Mouse (Mus musculus) right cerebral cortex, adult 18-20 months (tissue): Measurements from ENCODE around the gene Arfip1.
"Not testable (repeated sequence)": the region's sequence is repeated elsewhere in the genome, so short reads cannot be mapped to it uniquely, and the experiment has no call there.

ENCODE experiments used
- DNase-seq: peaks from one replicate; pipeline ENCODE4 v3.0.0; 2022; ENCODE audit warnings: mixed read lengths

Arfip1 gene

DNA sequence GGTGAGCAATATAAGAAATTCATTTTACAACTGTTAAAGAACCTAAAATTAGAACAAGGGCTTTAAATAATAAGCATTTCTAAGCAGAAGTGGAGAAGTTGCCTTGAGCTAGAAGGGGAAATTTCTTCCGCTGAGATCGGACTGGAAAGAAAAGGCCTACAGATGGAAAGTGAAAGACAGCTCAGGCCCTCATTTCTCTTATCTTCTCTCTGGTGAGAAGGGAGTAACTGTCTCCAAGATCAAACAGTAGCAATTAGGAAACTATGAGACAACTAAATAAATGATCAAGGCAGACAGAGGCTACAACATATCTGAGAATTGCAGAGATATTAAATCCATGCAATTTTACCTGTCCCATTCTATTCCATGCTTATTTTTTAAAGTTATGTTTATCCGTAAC is 11.9 kb downstream of the Arfip1 start:
- no peak for DNase-seq

DNA sequence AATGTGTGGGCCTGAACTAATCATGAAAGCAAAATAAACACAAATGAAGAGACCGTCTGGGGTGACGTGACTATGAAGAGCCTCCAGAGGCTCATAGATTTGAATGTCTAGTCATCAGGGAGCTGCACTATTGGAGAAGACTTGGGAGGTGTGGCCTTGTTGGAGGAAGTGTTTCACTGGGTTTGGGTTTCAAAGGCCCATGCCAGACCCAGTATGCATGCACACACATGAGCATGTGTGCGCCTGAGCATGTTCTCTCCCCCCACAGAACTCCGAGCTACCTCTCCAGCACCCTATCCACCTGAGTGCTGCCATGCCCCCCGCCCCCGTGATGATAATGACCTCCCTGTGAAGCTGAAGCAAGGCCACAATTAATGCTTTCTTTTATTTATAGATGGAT is 12.8 kb downstream of the Arfip1 start:
- no peak for DNase-seq

DNA sequence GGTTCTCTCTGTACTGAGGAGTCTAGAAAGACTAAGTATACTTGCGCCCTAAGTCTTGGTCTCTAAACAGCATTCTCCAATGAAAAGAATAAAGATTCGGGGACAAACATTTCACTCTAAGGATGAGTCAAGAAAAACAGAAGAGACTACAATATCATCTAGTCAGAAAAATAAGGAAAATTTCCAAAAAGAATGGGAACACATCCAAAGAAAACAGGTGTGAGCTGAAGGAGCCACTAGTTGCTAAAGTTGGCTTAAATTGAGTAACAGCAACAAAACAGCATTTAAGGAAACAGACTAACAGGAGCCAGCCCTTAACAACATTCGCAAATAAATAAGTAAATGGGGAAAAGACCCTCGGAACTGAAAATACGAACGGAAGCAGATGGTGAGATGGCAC is 13.9 kb downstream of the Arfip1 start:
- no peak for DNase-seq

DNA sequence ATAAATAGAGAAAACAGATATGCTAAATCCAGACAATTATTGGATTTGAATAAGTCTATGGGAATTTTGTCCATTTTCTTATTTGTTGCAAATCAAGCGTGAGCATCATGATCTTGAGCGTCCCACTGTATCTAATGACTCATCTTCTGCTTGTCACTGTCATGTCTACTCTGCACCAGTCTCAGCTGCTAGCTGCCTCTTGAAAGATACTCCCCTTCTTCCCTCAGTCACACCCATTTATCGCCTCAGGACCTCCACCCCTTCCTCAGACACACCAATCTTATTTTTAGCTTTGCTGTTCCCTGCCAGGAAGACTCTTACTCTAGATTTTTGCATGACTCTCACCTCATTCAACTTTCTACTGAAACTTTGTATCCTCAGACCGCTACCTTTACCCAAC is 19.0 kb downstream of the Arfip1 start:
- DNase-seq = no peak

DNA sequence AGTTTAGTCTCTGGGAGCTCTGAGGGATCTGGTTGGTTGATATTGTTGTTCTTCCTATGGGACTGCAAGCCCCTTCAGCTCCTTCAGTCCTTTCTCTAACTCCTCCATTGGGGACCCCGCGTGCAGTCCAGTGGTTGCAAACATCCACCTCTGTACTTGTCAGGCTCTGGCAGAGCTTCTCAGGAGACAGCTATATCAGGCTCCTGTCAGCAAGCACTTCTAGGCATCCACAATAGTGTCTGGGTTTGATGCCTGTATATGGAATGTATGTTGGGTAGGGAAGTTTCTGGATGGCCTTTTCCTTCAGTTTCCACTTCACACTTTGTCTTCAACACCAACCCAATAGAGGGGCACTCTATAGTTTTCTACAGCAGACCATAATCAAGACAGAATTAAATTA is 19.5 kb downstream of the Arfip1 start:
- not testable (repeated sequence) for DNase-seq

DNA sequence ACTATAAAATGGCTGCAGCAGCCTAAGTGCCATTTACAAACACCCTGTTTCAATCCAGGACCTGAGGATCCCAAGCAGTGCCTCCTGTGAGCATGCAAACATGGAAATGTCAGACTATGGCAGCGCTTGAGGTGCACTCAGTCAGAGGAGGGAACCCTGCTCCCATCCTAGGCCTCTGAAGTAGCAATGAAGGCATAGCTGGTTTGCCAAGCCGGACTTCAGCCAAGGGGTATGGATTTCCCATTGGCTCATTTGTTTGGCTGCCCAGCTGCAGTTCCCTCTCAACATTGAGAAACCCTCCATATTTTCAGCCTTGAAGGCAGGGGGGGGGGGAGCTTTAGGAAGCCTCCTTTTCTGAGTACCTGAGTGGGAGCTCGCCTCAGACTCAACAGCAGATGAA is 24.1 kb downstream of the Arfip1 start:
- no peak for DNase-seq

DNA sequence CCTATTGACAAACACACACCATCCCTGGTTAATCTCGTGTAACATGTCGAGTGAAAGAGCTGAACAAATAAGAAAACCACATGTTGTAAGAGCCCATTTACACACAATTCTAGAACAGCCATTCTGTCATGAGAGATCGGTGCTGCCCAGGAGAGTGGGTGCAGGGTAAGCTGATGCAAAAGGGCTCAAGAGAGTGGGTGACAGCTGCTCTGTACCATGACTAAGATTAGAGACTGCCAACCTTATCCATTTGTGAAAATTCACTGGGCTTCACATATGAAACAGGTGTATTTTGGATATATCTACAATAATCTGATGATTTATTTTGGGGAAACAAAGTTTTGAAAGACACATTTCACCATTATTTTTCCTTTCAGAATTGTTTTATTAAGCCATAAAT is 26.6 kb downstream of the Arfip1 start:
- DNase-seq = no peak

DNA sequence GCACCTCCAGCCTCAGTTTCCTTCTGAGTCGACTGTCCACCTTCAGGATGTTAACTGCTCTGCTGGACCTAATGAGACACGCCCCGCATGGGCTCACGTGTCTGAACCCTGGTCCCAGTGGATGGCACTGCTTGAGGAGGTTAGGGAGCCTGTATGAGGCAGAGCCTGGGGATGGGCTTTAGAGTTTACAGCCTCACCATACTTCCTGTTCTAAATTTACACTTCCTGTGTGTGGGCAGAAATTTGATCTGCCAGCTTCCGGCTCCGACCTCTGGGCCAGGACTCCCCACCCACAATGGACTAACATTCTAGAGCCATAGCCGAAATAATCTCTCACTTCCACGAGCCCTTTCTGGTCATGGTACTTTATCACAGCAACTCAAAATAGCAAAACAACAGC is 35.2 kb downstream of the Arfip1 start:
- no peak for DNase-seq

DNA sequence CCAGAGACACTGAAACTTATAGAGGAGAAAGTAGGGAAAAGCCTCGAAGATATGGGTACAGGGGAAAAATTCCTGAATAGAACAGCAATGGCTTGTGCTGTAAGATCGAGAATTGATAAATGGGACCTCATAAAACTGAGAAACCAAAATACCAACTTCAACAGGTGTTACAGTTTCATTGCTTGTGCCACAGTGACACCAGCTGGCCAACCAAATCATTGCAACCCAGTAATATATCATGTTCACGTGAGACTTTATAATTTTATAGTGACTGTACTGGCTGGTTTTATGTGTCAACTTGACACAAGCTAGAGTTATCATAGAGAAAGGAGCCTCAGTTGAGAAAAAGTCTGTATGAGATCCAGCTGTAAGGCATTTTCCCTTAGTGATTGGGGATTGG is 40.0 kb downstream of the Arfip1 start:
- DNase-seq = peak; percentile 28

DNA sequence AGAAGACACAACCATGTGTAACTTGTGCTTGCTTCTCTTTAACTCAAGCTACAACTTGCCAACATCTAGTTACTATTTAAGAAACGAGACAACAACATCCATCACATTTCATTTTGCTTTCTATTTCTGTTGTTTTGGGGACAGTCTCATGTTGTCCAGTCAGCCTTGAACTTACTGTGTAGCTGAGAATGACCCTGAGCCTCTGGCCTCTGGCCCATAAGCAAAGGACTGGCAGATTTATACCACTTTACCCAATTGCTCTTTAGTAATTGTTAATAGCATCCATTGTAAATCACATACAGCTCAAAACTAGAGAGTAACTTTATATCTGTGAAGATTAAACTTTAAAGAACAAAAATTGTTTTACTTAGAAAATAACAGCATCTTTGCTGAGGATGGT is 40.5 kb downstream of the Arfip1 start:
- no peak for DNase-seq

DNA sequence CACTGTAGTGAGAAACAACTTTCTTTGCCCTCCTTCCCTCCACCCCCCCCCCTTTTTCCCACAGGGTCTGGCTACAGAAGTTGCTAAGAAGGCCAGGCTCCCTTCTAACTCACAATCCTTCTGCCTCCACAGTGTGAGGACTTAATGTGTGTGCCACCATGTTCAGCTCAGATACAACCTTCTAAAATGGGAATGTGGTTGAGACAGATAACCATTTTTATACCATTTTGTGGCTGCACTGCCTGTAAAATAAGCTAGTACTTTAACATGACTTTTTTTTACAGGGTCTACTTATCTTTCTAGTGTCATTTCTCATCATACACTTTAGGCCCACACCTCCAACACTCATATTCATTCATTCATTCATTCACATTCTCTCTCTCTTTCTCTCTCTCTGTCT is 41.8 kb downstream of the Arfip1 start:
- DNase-seq = no peak

DNA sequence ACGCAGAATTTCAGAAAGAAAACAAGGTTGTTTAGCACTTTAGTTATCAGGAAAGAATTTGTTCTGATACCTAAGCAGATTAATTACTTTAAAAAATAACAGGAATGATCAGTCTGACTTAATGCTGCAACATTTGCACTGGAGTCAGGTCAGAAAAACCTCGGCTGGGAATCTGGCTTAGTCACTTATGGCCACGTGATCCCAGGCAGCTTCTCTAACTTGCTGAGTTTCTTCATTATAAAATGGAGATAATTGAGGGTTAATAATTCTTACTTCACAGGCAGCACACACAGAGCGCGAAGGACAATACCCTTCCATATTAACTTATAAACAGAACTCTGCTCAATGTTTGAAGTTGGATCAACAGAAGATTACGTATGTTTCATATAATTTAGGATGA is 45.4 kb downstream of the Arfip1 start:
- no peak for DNase-seq

DNA sequence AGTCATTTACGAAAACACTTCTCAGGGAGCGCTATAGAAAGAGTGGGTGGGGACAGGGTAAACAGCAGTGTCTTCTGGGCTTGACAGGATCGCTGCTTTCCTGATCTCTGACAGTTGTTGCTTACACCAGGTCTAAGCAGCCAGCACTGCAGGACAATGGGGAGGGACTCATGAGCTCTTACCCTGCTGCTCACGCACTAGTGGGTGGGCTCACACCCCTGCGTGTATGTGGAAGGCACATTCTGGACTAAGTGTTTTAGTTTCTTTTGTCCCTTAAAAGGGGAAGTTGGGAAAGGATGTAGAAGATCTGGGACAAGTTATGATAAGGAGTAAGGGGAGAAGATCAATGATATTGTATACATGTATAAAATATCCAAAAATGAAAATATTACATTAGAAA is 49.2 kb downstream of the Arfip1 start:
- DNase-seq = no peak

DNA sequence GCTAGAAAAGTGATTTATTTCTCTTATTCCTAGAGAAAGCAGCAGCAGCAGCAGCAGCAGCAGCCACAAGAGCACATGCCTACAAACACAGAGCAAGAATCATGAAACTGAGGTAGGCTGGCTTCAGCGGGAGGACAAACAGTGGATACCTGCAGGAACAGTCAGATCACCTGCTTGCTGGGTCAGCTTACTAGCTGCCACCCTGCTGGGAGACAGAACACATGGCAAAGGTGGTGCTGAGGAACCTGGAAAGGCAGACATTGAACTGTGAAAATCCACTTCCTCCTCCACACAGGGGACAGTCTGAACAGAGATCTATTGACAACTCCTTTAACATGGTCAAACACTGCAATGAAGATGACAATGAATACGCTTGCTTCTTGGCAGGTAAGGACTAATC is 53.4 kb downstream of the Arfip1 start:
- no peak for DNase-seq

DNA sequence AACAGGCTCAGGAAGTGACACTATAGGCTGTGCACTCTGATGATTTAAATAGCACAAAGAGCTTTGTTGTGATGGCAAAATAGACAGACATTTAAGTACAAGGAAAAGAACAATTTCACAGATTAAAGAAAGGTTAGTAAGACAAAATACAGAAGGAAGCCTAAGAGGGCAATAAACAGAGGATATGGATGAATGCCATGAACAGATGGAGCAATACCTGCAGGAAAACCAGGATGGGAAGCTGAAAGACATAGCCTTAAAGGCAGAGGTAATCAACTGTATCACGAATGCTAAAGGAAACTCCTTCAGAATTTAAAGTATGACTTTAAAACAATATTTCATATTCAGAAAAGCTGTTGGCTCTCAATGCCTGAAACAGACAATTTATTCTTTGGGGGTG is 57.5 kb downstream of the Arfip1 start:
- DNase-seq = no peak

DNA sequence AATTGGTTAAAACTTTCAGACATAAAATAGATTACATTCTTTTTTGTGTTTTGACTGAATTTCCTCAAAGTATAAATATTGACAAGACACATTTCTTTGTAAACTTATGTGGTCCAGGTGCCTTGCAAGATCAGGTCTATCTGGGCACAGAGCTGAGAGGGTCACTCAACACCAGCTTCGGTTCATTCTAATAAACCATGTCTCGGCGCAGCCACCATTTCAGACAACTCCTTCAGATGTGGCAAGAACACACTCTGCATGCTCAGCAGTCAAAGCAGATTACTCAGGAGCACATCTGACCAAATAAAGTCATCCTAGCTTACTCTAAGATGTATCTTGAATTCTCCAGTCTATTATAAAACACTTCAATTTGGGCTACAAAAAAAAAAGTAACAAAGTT is 66.3 kb downstream of the Arfip1 start:
- DNase-seq = no peak

DNA sequence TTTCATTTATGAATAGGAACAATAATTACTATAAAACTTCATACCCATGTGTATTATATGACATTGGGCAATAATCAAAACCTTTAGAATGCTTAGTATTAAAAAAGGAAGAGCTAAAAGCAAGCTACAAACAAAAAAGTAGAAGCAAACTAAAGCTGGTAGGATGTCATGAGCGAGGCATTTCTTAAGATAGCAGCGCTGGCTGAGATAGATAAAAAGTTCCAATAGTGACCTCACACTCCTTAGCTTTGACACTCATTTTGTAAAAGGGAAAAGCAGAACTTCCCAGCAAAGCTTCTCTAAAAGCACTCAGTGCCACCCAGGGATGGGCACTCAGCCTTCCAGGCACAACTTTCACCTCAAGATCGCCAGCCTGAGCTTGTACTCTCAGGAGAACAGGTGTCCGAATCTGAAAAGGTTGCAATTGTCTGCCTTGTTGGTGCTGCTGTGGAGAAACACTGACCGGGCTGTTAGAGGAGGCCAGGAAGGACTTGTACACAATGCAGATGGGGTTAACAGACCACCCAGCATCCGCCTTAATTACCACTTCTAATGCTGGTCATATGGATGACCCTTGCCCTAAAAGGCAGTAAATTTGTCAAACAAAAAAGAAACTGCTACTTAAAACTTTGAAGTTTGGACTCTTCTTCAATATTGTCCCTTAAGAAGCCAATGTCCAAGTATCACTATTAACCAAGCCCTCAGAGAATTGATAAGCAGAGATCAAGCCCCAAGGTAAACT is 69.5 kb downstream of the Arfip1 start:
- no peak for DNase-seq

DNA sequence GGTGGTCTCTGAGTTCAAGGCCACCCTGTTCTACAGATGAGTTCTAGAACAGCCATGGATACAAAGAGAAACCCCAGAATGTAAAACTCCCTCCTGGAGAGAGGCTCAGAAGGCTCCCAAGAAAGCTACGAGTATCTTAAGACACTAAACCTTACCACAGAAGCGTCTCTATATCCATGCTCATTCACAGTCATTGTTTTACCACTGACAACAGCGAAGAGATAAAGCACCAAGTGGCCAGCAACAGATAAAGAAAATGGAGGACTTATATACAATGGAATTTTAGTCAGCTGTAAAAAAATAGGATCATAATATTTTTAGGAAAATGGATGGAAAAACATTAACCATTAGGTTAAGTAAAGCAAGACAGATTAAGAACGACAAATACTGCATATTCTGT is 77.2 kb downstream of the Arfip1 start:
- no peak for DNase-seq

DNA sequence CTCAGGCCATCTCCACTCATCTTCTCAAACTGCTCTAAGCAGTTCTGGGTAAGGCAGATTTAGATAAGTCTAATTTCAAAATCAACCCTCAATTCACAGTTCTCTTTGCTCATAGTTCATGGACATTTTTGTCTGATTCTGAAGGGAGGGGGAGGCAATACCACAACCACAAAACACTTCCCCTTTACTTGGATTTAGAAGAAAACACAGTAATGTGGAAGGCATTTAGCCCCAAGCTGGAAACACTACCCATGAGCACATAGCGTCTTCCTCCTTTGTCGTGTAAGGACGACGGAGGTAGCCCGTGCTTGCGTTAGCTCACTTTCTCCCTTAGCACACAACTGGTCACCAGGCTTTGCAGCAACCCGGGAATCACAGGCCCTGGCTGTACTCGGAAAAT is 78.1 kb downstream of the Arfip1 start:
- no peak for DNase-seq

DNA sequence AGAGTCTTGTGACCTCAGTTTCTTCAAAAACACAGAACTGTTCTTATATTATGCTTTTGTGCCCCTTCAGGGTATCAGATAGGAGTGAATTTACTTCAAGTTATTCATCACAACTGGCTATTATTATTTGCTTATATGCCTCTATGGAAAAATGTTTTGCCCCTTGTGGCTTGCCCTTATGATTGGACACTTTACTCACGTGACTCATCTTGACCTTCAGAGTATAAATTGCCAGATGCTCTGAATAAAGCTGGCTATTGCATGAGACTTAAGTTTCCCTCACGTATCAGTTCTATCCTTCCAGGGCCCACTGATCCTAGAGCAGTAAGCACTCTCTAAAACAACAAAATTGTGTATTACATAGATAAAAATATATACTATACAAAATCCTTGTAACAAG is 80.3 kb downstream of the Arfip1 start:
- no peak for DNase-seq

DNA sequence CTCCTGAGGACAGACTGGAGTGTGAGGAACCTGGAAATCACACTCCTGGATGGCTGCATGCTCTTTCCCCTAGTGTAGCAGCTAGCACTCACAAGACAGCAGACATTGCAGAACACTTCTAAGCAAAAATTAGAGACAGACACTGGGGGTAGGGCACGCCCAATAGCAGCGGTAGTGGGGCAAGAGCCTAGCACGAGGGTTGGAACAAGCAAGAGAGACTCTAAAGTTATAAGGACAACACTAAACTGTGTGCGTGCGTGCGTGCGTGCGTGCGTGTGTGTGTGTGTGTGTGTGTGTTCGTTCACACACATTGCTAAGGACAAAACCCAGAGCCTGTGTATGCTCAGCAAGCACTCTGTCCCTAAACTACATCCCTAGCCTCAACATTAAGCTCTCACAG is 81.9 kb downstream of the Arfip1 start:
- no peak for DNase-seq

DNA sequence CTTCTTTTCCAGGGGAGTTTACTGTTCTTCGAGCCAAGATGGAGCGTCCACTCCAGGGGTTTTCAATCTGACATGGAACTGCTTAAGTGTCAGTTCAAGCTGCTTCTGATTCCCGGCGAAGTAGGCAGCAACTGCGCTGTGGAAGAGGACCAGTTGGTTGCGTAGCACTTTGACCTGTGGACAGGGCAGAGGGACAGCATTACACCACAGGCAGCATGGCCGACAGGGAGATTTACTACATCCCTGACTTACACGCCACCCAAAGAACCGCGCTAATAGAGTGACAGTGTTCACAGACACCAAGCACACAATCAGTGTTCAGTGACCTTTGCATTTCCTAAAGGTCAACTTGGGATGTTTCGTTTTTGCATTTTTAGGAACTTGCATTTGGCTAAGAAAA is 84.7 kb downstream of the Arfip1 start:
- DNase-seq = no peak

DNA sequence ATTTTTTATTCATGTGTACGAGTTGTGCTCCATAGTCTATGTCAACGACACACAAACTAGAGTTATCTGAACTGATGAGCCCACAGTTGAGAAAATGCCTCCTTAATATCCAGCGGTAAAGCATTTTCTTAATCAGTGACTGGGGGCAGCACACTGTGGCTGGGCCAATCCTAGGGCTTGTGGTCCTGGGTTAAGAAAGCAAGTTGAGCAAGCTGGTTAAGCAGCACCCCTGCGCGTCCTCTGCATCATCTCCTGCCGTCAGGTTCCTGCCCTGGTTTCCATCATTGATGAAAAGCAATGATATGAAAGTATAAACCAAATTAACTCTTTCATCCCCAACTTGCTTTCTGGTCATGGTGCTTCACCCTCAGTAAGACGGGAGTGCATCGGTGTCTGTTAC is 89.8 kb downstream of the Arfip1 start:
- no peak for DNase-seq

DNA sequence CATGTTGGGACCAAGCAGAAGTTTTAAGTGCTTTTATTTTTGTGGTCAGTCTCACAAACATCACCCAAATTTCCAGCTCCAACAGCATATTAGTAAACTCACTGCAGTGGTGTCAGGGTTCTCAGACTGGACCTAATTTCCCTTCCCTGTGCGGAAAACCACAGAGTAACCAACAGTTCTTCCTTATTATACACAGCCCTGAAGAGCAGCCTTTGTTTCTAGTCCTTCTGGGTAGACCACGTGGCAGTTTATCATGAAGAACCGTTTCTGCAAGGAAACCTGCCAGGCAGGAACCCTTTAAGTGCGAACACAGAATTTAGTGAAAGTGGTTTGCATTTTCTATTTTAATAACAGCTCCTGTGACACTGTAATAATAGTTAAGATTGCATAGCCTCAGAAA is 90.3 kb downstream of the Arfip1 start:
- no peak for DNase-seq

DNA sequence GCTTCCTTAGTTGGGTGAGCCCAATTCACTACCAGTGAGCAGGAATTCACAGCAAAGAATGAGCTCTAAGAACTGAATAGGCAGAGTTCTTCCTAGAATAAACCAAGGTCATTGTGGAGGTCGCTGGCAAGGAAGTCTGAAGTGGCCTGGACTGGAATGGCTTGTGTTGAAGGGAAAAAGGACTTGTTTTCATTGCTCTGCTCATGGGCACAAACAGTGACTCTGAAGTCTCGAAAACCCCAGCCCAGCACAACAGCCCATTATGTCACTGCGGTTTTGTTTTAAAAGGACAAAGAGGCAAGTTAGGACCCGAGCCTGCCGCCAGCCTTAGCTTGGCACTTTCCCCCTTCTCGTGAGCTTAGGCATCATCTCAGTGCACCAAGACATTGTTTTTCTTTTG is 93.7 kb downstream of the Arfip1 start:
- peak; percentile 52 for DNase-seq

DNA sequence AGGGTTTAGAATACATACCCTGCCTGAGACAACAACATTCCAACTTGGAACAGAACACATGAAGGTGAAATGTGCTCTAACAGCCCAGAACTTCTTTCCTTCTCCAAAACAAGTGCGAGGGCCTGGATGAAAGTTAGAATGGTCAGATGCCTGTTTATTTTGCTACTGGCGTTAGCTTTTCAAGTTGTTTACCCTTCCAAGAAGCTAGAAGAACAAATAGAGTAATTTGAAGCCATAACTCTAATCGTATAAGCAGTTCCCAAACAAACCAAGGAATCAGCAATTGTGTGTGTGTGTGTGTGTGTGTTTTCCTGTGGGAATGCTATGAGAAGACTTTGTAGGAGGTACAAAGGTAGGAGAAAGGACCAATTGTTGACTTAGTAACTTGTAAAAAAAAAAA is 97.5 kb downstream of the Arfip1 start:
- no peak for DNase-seq
